Mouse (Mus musculus): ENCODE results near the gene Specc1l.

GRCm38 (mm10) chr10:75197817-75198216 is 14.1 kb upstream of the Specc1l start:
- TF ChIP-seq CTCF (IDR thresholded peaks at IDR 0.05) (no peak), EP300 (IDR thresholded peaks at IDR 0.05) (no peak)

Measured in lung, postnatal 0 days (tissue).